Mouse (Mus musculus) neutrophil, adult 59 days (primary cell): ENCODE measurements around the gene Cpb2. TPM values are rescaled to one million over a fixed set of nuclear protein-coding genes. Genes with fewer than 3 reads are reported as not detected.

ENCODE experiments used
- total RNA-seq, 2 experiments: library from RNA; stranded (reverse); gene quantifications; 1 replicate in 1 of 2; 2 replicates in 1 of 2; pipeline ENCODE4 v1.2.4; 2023

The Cpb2 gene
- not detected for total RNA-seq

DNA sequence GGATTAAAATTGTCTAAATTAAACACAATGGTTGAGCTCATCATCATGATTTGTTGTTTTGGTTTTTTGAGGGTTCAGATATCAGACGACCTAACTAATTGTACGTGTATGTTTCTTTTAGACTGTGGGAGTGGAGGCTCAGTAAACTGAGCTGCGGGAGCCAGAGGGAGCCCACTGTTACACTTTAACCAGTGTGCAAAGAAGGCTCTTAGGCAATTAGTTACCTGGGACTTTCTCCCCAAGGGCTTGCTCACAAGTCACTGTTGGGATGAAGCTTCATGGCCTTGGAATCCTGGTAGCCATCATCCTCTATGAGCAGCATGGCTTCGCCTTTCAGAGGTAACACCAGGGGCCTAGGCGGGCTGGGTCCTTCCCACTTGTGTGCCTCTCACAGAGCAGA is at the start of gene Cpb2:
Gene Cpb2, plus strand, starts transcription at position 201 of the 400 bp plus-strand sequence.

DNA sequence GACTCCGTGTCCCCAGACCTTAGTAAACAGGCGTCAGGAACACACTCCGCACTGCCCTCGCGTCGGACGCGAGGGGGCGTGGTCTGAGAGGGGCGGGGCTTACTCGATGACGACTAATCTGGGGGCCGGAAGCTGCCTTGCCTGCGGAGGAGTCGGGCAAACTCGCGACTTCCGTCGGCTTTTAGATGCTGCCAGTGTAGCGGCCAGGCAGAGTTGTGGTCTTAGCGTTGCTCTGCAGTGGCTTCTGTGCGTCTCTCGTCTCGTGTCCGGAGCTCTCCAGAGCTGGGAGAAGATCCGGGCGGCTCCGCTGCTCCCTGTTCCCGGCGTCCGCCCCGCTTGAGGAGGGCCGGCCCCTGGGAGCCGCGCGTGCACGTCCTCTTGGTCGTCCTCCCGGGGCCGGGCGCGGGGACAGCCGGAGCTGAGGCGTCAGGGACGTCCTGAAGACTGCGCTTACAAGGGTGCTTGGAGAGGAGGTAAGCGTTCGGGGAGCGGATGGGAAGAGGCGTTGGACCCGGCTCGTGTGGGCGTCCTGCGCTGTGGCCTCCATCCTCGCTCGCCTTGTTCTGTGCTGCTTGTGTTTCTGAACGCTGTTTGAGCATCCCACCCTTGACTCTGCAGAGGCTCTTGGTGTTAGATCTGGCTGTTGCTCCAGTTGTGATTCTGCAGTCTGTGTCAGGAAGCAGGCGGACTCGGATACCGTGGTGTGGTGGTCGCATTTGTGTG is 42.3 kb downstream of the Cpb2 start, which contains the start of gene Zc3h13:
Gene Zc3h13, plus strand, starts transcription at position 181 of the 723 bp plus-strand sequence.

Other genes starting within 250 kb of the Cpb2 start
- 10 to 100 TPM; 20.9 to 23.5 TPM for gene Rubcnl, start 226.3 kb upstream of the Cpb2 start, total RNA-seq
- gene Lrrc63, start 111.4 kb upstream of the Cpb2 start, total RNA-seq: under 1 TPM; 0.13 to 0.24 TPM
- 1,000 to 10,000 TPM; 1,413 to 1,429 TPM for gene Lcp1, start 111.2 kb upstream of the Cpb2 start, total RNA-seq
- gene Zc3h13, start 42.1 kb downstream of the Cpb2 start, total RNA-seq: 10 to 100 TPM; 26.8 to 35.6 TPM
- gene Siah3, start 213.7 kb downstream of the Cpb2 start, total RNA-seq: not detected